Mouse (Mus musculus): Measurements from ENCODE around the gene Mgrn1. TPM values are rescaled to one million over a fixed set of nuclear protein-coding genes. Genes with fewer than 3 reads are reported as not detected.

Mgrn1 gene
- polyA plus RNA-seq, 1 experiment from 2014 or later = 68.5 TPM

- Histone ChIP-seq H3K9me3 (replicated peaks) (no peaks in the 10 kb centered on the region), H3K27ac (replicated peaks) (no peak overlapping the region), H3K27me3 (ENCODE audit: low read depth, poor library complexity, severe bottlenecking) (no peaks in the 10 kb centered on the region), H3K36me3 (peaks cover 10% of the 10 kb centered on the region; the same call in 1 of the 2 replicates), H3K4me1 (peaks cover 24% of the 10 kb centered on the region), H3K4me3 (peak overlapping the region; percentile 98)
- no peak for DNase-seq (ENCODE audit: low spot score)
- 91% methylated on average over 8 of the region's 8 CpGs for WGBS
Measured at GRCm38 (mm10) chr16:4965392-4966129, 79.5 kb downstream of the Mgrn1 start.

DNA sequence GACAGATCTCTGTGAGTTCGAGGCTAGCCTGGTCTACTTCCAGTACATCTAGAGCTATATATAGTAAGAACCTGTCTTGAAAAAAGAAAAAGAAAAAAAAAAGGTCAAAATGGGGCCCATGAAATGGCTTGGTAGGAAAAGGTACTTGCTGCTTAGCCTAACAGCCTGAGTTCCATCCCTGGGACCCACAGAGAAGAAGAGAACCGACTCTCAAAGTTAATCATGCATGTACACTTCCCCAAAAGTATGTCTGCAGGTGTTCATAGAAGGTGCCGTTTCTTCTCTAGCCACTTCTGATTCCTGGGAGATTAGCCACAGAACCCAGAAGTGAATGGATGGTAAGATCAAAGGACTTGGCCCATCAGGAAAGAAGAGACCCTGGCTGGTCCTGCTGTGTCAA is 82.4 kb downstream of the Mgrn1 start:
- peaks cover 12% of the 10 kb centered on the region for H3K4me1 ChIP-seq
- WGBS = 79% methylated on average over 3 of the region's 3 CpGs
- no peaks in the 10 kb centered on the region for H3K27me3 ChIP-seq (ENCODE audit: low read depth, poor library complexity, severe bottlenecking)
- H3K36me3 ChIP-seq = peaks cover 9% of the 10 kb centered on the region
- no peak for DNase-seq (ENCODE audit: low spot score)
- H3K9me3 ChIP-seq (replicated peaks) = no peaks in the 10 kb centered on the region
- no peak overlapping the region for H3K4me3 ChIP-seq
- no peak overlapping the region for H3K27ac ChIP-seq (replicated peaks)

DNA sequence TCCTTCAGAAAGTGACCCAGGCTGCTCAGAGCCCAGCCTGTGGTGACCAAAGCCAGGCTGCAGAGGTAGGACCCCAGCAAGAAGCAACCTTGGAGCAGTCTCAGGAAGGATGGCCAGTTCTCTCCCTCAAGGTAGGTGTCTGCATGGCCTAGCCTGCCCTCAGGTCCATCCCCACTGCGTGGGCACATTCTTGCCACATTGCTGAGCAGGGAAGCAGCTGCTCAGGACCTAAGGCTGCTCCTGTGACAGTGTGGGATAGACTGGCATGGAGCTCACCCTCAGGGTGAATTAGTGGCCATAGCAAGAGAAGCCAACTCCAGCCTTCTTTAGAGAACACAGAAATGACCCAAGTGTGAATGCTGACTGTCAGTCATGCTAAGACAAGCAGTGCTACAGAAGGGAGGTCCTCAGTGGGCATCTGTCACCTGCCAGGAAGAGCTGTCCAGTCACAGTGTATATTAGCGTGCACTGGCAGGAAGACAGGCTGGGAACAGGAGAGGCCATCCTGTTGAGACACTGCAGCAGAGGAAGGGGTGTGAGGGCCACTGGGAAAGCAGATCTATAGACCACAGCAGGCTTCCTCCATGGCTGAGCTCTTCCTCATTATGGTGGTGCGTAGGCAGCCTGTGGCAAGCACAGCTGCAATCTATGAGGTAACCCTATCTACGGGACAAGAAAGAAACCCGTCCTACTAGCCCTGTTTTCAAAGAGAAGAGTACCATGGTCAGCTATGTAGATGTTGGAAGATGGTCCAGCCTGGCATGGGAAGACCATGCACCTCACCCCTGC is 83.2 kb downstream of the Mgrn1 start:
- 90% methylated on average over 5 of the region's 5 CpGs for WGBS
- no peak for DNase-seq (ENCODE audit: low spot score)
- H3K36me3 ChIP-seq = peaks cover 9% of the 10 kb centered on the region
- no peak overlapping the region for H3K4me3 ChIP-seq
- H3K27me3 ChIP-seq (ENCODE audit: low read depth, poor library complexity, severe bottlenecking) = no peaks in the 10 kb centered on the region
- H3K4me1 ChIP-seq = peaks cover 10% of the 10 kb centered on the region
- no peaks in the 10 kb centered on the region for H3K9me3 ChIP-seq (replicated peaks)
- H3K27ac ChIP-seq (replicated peaks) = no peak overlapping the region

- DNase-seq (ENCODE audit: low spot score) = no peak
- Histone ChIP-seq H3K4me3 (no peak overlapping the region), H3K36me3 (peaks cover 9% of the 10 kb centered on the region), H3K9me3 (replicated peaks) (no peaks in the 10 kb centered on the region), H3K4me1 (no peaks in the 10 kb centered on the region), H3K27ac (replicated peaks) (no peak overlapping the region), H3K27me3 (ENCODE audit: low read depth, poor library complexity, severe bottlenecking) (no peaks in the 10 kb centered on the region)
- WGBS = 90% methylated on average over 4 of the region's 4 CpGs
Measured at GRCm38 (mm10) chr16:4971626-4972025, 85.6 kb downstream of the Mgrn1 start.

DNA sequence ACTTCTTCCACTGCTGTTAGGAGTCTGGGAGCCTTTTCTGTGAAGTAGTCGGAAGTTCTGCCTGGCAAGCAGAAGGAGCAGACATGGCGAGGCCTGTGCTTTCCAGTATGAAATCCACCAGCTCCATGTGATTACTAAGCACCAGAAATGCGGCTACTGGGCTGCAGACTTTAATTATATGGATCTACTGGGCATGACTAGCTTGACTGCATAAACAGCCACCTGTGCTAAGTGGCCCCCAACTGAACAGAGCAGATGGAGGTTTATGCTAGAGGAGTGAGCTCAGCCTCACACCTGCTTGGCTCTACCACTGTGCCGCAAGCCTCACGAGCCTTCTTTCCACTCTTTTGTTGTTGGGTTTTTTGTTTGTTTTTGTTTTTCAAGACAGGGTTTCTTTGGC is 88.5 kb downstream of the Mgrn1 start:
- Histone ChIP-seq H3K27ac (replicated peaks) (no peak overlapping the region), H3K9me3 (replicated peaks) (no peaks in the 10 kb centered on the region), H3K27me3 (ENCODE audit: low read depth, poor library complexity, severe bottlenecking) (no peaks in the 10 kb centered on the region), H3K36me3 (peaks cover under 1% of the 10 kb centered on the region; the same call in 1 of the 2 replicates), H3K4me1 (no peaks in the 10 kb centered on the region), H3K4me3 (no peak overlapping the region)
- WGBS = 84% methylated on average over 5 of the region's 5 CpGs
- DNase-seq (ENCODE audit: low spot score) = no peak

DNA sequence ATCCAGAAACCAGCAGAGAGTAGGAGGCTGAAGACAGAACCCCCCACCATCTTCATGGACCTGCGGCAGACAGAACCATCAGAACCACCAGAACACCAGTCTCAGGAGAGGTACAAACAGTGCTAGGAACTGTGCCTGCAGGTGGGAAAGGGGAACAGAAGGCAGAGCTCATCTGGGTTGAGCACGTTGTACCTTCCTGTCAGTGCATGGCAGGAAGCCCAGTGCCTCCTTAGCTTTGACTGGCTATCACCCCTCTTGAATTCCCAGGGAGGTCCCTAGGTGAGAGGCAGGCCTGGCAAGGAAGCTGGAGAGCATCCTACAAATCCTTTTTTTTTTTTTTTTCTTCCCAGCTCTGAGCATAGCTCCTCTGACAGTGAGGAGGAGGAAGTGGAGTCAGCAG is 90.1 kb downstream of the Mgrn1 start:
- H3K4me1 ChIP-seq = no peaks in the 10 kb centered on the region
- no peaks in the 10 kb centered on the region for H3K9me3 ChIP-seq (replicated peaks)
- H3K27me3 ChIP-seq (ENCODE audit: low read depth, poor library complexity, severe bottlenecking) = no peaks in the 10 kb centered on the region
- H3K27ac ChIP-seq (replicated peaks) = no peak overlapping the region
- H3K4me3 ChIP-seq = no peak overlapping the region
- DNase-seq (ENCODE audit: low spot score) = no peak
- 81% methylated on average over 2 of the region's 2 CpGs for WGBS
- no peaks in the 10 kb centered on the region; the same call in 1 of the 2 replicates for H3K36me3 ChIP-seq

GRCm38 (mm10) chr16:4978275-4979051 is 92.4 kb downstream of the Mgrn1 start:
- no peak overlapping the region for H3K4me3 ChIP-seq
- no peaks in the 10 kb centered on the region for H3K36me3 ChIP-seq
- 69% methylated on average over 5 of the region's 5 CpGs for WGBS
- H3K27me3 ChIP-seq (ENCODE audit: low read depth, poor library complexity, severe bottlenecking) = no peaks in the 10 kb centered on the region
- no peaks in the 10 kb centered on the region for H3K9me3 ChIP-seq (replicated peaks)
- DNase-seq (ENCODE audit: low spot score) = no peak
- no peak overlapping the region for H3K27ac ChIP-seq (replicated peaks)
- H3K4me1 ChIP-seq = no peaks in the 10 kb centered on the region

DNA sequence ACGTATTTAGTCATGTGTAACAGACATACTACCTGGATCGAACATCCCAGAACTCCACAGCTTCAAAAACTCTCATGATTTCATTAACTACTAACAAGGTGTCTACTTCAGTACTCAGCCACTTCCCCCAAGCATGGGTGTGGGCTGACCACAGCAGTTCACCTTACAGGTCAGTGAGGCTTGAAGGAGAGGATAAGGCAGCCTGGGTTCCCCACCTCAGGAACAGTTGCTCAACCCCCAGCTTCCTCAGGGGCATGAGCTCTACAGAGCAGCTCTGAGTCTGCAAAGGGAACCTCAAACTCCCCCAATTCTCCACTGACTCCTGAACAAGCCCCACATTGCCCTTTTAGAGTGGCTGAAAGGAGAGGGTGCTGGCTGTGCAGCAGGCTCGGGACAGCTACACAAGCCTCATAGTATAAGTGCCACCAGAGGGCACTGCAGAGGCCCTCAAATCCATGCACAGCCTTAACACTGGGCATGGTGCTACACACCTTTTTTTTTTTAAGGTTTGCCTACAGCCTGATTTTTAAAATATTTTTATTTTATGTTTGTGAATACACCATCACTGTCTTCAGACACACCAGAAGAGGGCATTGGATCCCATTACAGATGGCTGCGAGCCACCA is 93.8 kb downstream of the Mgrn1 start:
- no peaks in the 10 kb centered on the region for H3K27me3 ChIP-seq (ENCODE audit: low read depth, poor library complexity, severe bottlenecking)
- DNase-seq (ENCODE audit: low spot score) = no peak
- WGBS = 80% methylated on average over 4 of the region's 4 CpGs

GRCm38 (mm10) chr16:4984717-4985116 is 98.7 kb downstream of the Mgrn1 start:
- no peaks in the 10 kb centered on the region for H3K4me1 ChIP-seq
- no peak overlapping the region for H3K4me3 ChIP-seq
- DNase-seq (ENCODE audit: low spot score) = no peak
- no peak overlapping the region for H3K27ac ChIP-seq (replicated peaks)
- no peaks in the 10 kb centered on the region for H3K36me3 ChIP-seq
- H3K27me3 ChIP-seq (ENCODE audit: low read depth, poor library complexity, severe bottlenecking) = no peaks in the 10 kb centered on the region
- no peaks in the 10 kb centered on the region for H3K9me3 ChIP-seq (replicated peaks)
- WGBS = 90% methylated on average over 12 of the region's 12 CpGs

More for the DNA sequence above, 93.8 kb downstream of the Mgrn1 start:
- Histone ChIP-seq H3K9me3 (replicated peaks) (no peaks in the 10 kb centered on the region), H3K36me3 (no peaks in the 10 kb centered on the region), H3K4me3 (no peak overlapping the region), H3K4me1 (no peaks in the 10 kb centered on the region), H3K27ac (replicated peaks) (no peak overlapping the region)

Other genes with a start within 250 kb of the Mgrn1 start
- gene Vasn, start 246.3 kb upstream of the Mgrn1 start, polyA plus RNA-seq (2016; fragmentation: Nextera tagmentation; extraction: Ambion mirVana) = 9.0 and 10.6 TPM in 2 replicates
- 59.9 and 66.1 TPM in 2 replicates for gene Dnaja3, start 246.3 kb upstream of the Mgrn1 start, polyA plus RNA-seq (2016; fragmentation: Nextera tagmentation; extraction: Ambion mirVana)
- gene Coro7, start 206.5 kb upstream of the Mgrn1 start, polyA plus RNA-seq (2016; fragmentation: Nextera tagmentation; extraction: Ambion mirVana) = 21.4 and 25.0 TPM in 2 replicates
- 195 and 217 TPM in 2 replicates for gene Nmral1, start 166.9 kb upstream of the Mgrn1 start, polyA plus RNA-seq (2016; fragmentation: Nextera tagmentation; extraction: Ambion mirVana)
- 73.9 and 76.1 TPM in 2 replicates for gene Hmox2, start 159.9 kb upstream of the Mgrn1 start, polyA plus RNA-seq (2016; fragmentation: Nextera tagmentation; extraction: Ambion mirVana)
- gene Cdip1, start 96.0 kb upstream of the Mgrn1 start, polyA plus RNA-seq (2016; fragmentation: Nextera tagmentation; extraction: Ambion mirVana) = 111 and 116 TPM in 2 replicates
- gene 4930562C15Rik, start 50.8 kb upstream of the Mgrn1 start, polyA plus RNA-seq (2016; fragmentation: Nextera tagmentation; extraction: Ambion mirVana) = 0.30 and 0.39 TPM in 2 replicates
- 29.6 and 36.0 TPM in 2 replicates for gene Ubald1, start 5.9 kb upstream of the Mgrn1 start, polyA plus RNA-seq (2016; fragmentation: Nextera tagmentation; extraction: Ambion mirVana)
- gene Nudt16l1, start 52.5 kb downstream of the Mgrn1 start, polyA plus RNA-seq (2016; fragmentation: Nextera tagmentation; extraction: Ambion mirVana) = 136 and 141 TPM in 2 replicates
- gene Anks3, start 78.0 kb downstream of the Mgrn1 start, polyA plus RNA-seq (2016; fragmentation: Nextera tagmentation; extraction: Ambion mirVana) = 54.5 and 62.1 TPM in 2 replicates
- gene Sept12, start 111.6 kb downstream of the Mgrn1 start, polyA plus RNA-seq (2016; fragmentation: Nextera tagmentation; extraction: Ambion mirVana) = not detected in 2 replicates
- gene Smim22, start 121.0 kb downstream of the Mgrn1 start, polyA plus RNA-seq (2016; fragmentation: Nextera tagmentation; extraction: Ambion mirVana) = 1.0 TPM in 1 of 2 replicates, not detected in the other
- 68.9 and 82.6 TPM in 2 replicates for gene Rogdi, start 127.3 kb downstream of the Mgrn1 start, polyA plus RNA-seq (2016; fragmentation: Nextera tagmentation; extraction: Ambion mirVana)
- 211 and 240 TPM in 2 replicates for gene Glyr1, start 163.6 kb downstream of the Mgrn1 start, polyA plus RNA-seq (2016; fragmentation: Nextera tagmentation; extraction: Ambion mirVana)
- 16.6 and 17.6 TPM in 2 replicates for gene Ubn1, start 163.8 kb downstream of the Mgrn1 start, polyA plus RNA-seq (2016; fragmentation: Nextera tagmentation; extraction: Ambion mirVana)
- 0.68 and 0.82 TPM in 2 replicates for gene Ppl, start 246.2 kb downstream of the Mgrn1 start, polyA plus RNA-seq (2016; fragmentation: Nextera tagmentation; extraction: Ambion mirVana)